Mouse (Mus musculus) embryonic fibroblast, embryonic 13.5 days (primary cell): ENCODE data around the gene Ldhc.

Experiments
- CTCF ChIP-seq: IDR thresholded peaks from 2 replicates; pipeline ENCODE4 v1.5.1; 2011; ENCODE audit warnings: mild to moderate bottlenecking, control low read depth, low read length, moderate library complexity, borderline replicate concordance; ENCODE audit not compliant: insufficient read depth
- POLR2A ChIP-seq: IDR thresholded peaks from 2 replicates; pipeline ENCODE4 v1.6.1; 2011; ENCODE audit warnings: low read depth, mild to moderate bottlenecking, control low read depth, low read length, moderate library complexity

DNA sequence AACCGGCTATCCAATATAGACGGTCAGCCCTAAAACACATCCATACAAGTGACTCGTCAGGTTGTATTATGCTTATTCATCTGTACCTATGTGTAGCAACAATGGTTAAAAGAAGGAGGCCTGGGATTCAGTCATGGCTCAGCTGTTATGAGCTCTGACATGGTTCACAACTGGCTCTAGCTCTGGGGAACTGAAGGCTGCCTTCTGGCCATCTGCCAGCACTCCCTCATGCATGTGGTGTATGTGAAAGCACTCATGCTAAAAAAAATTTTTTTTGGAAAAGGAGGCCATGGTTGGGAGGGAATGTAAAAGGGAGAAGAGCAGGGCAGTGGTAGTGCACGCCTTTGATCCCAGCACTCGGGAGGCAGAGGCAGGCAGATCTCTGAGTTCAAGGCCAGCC, 18.8 kb downstream of the Ldhc start:
- TF ChIP-seq CTCF (no peak), POLR2A (no peak)
